Mouse (Mus musculus): ENCODE data around the gene Olfr1130. TPM values are rescaled to one million over a fixed set of nuclear protein-coding genes. Genes with fewer than 3 reads are reported as not detected.

Olfr1130 gene
- polyA plus RNA-seq, 1 experiment from 2014 or later = not detected

Other genes with a start within 250 kb of the Olfr1130 start
- not detected in 2 replicates for gene Olfr1121, start 236.3 kb upstream of the Olfr1130 start, polyA plus RNA-seq (2014; fragmentation: Nextera tagmentation; extraction: Ambion mirVana)
- not detected in 2 replicates for gene Olfr1122, start 220.4 kb upstream of the Olfr1130 start, polyA plus RNA-seq (2014; fragmentation: Nextera tagmentation; extraction: Ambion mirVana)
- not detected in 2 replicates for gene Olfr1123, start 189.6 kb upstream of the Olfr1130 start, polyA plus RNA-seq (2014; fragmentation: Nextera tagmentation; extraction: Ambion mirVana)
- gene Olfr1124, start 175.9 kb upstream of the Olfr1130 start, polyA plus RNA-seq (2014; fragmentation: Nextera tagmentation; extraction: Ambion mirVana) = not detected in 2 replicates
- gene Olfr1126, start 152.2 kb upstream of the Olfr1130 start, polyA plus RNA-seq (2014; fragmentation: Nextera tagmentation; extraction: Ambion mirVana) = not detected in 2 replicates
- gene Pramel7, start 109.1 kb upstream of the Olfr1130 start, polyA plus RNA-seq (2014; fragmentation: Nextera tagmentation; extraction: Ambion mirVana) = not detected in 2 replicates
- not detected in 2 replicates for gene Pramel6, start 99.6 kb upstream of the Olfr1130 start, polyA plus RNA-seq (2014; fragmentation: Nextera tagmentation; extraction: Ambion mirVana)
- not detected in 2 replicates for gene Olfr153, start 74.4 kb upstream of the Olfr1130 start, polyA plus RNA-seq (2014; fragmentation: Nextera tagmentation; extraction: Ambion mirVana)
- gene Olfr1128, start 60.7 kb upstream of the Olfr1130 start, polyA plus RNA-seq (2014; fragmentation: Nextera tagmentation; extraction: Ambion mirVana) = not detected in 2 replicates
- gene Olfr1129, start 32.3 kb upstream of the Olfr1130 start, polyA plus RNA-seq (2014; fragmentation: Nextera tagmentation; extraction: Ambion mirVana) = not detected in 2 replicates
- not detected in 2 replicates for gene Olfr1131, start 20.9 kb downstream of the Olfr1130 start, polyA plus RNA-seq (2014; fragmentation: Nextera tagmentation; extraction: Ambion mirVana)
- not detected in 2 replicates for gene Olfr1132, start 31.3 kb downstream of the Olfr1130 start, polyA plus RNA-seq (2014; fragmentation: Nextera tagmentation; extraction: Ambion mirVana)
- not detected in 2 replicates for gene Olfr1133, start 41.2 kb downstream of the Olfr1130 start, polyA plus RNA-seq (2014; fragmentation: Nextera tagmentation; extraction: Ambion mirVana)
- not detected in 2 replicates for gene Olfr1134, start 52.2 kb downstream of the Olfr1130 start, polyA plus RNA-seq (2014; fragmentation: Nextera tagmentation; extraction: Ambion mirVana)
- not detected in 2 replicates for gene Olfr1135, start 67.5 kb downstream of the Olfr1130 start, polyA plus RNA-seq (2014; fragmentation: Nextera tagmentation; extraction: Ambion mirVana)
- gene Olfr1136, start 87.7 kb downstream of the Olfr1130 start, polyA plus RNA-seq (2014; fragmentation: Nextera tagmentation; extraction: Ambion mirVana) = not detected in 2 replicates
- not detected in 2 replicates for gene Olfr1137, start 107.0 kb downstream of the Olfr1130 start, polyA plus RNA-seq (2014; fragmentation: Nextera tagmentation; extraction: Ambion mirVana)
- gene Olfr1138, start 133.8 kb downstream of the Olfr1130 start, polyA plus RNA-seq (2014; fragmentation: Nextera tagmentation; extraction: Ambion mirVana) = not detected in 2 replicates
- gene Olfr1140, start 137.5 kb downstream of the Olfr1130 start, polyA plus RNA-seq (2014; fragmentation: Nextera tagmentation; extraction: Ambion mirVana) = not detected in 2 replicates
- not detected in 2 replicates for gene Olfr1141, start 147.8 kb downstream of the Olfr1130 start, polyA plus RNA-seq (2014; fragmentation: Nextera tagmentation; extraction: Ambion mirVana)
- gene Olfr152, start 173.3 kb downstream of the Olfr1130 start, polyA plus RNA-seq (2014; fragmentation: Nextera tagmentation; extraction: Ambion mirVana) = not detected in 2 replicates
- gene Olfr1143, start 194.4 kb downstream of the Olfr1130 start, polyA plus RNA-seq (2014; fragmentation: Nextera tagmentation; extraction: Ambion mirVana) = not detected in 2 replicates
- not detected in 2 replicates for gene Olfr1145, start 203.6 kb downstream of the Olfr1130 start, polyA plus RNA-seq (2014; fragmentation: Nextera tagmentation; extraction: Ambion mirVana)
- gene Olfr1148, start 224.3 kb downstream of the Olfr1130 start, polyA plus RNA-seq (2014; fragmentation: Nextera tagmentation; extraction: Ambion mirVana) = not detected in 2 replicates
- not detected in 2 replicates for gene Olfr1150-ps1, start 237.8 kb downstream of the Olfr1130 start, polyA plus RNA-seq (2014; fragmentation: Nextera tagmentation; extraction: Ambion mirVana)
- gene Olfr1151, start 249.7 kb downstream of the Olfr1130 start, polyA plus RNA-seq (2014; fragmentation: Nextera tagmentation; extraction: Ambion mirVana) = not detected in 2 replicates